Mouse (Mus musculus) liver, embryonic 14.5 days (tissue): Measurements from ENCODE around the gene Ecd. TPM values are rescaled to one million over a fixed set of nuclear protein-coding genes. Genes with fewer than 3 reads are reported as not detected.

Experiments used
- ATAC-seq: fragments of 200-750 bp; cut with Nextera tagmentation; 2 replicates; pipeline ENCODE4 v1.8.0; 2017; ENCODE audit warnings: moderate number of reproducible peaks, mild to moderate bottlenecking, moderate library complexity; ENCODE audit not compliant: insufficient read depth
- DNase-seq, 3 experiments: peaks; one replicate each; pipeline ENCODE4 v3.0.0-alpha.2; 2012 to 2013; ENCODE audit warnings: low read depth in 3 of 3, low spot score in 3 of 3
- H3K27ac ChIP-seq: fragments of 300-500 bp; sonication (generic); 2 replicates; pipeline ENCODE4 v1.5.1; 2014; ENCODE audit warnings: moderate library complexity, mild to moderate bottlenecking, control low read depth, inconsistent platforms
- H3K27me3 ChIP-seq: fragments of 300-500 bp; sonication (generic); 2 replicates; pipeline ENCODE4 v1.6.1; 2014; ENCODE audit warnings: mild to moderate bottlenecking, low read length, moderate library complexity; ENCODE audit not compliant: control insufficient read depth, insufficient read depth
- H3K36me3 ChIP-seq: fragments of 300-500 bp; sonication (generic); replicated peaks from 2 replicates; pipeline ENCODE4 v1.6.1; 2014; ENCODE audit warnings: low read depth; ENCODE audit not compliant: control insufficient read depth, insufficient read depth
- H3K4me1 ChIP-seq, 2 experiments: fragments of 200-500 bp in 1 of 2; fragments of 300-500 bp in 1 of 2; sonication (generic) in 1 of 2; replicated peaks; 2 replicates each; pipeline ENCODE4 v1.6.1; 2012 to 2014; ENCODE audit warnings: antibody characterized with exemption in 1 of 2, inconsistent platforms in 1 of 2, low read length in 1 of 2; ENCODE audit not compliant: control insufficient read depth in 2 of 2, insufficient read depth in 2 of 2
- H3K4me2 ChIP-seq: fragments of 300-500 bp; sonication (generic); 2 replicates; pipeline ENCODE4 v1.6.1; 2014; ENCODE audit warnings: low read depth, mild to moderate bottlenecking, control low read depth, moderate library complexity
- H3K4me3 ChIP-seq, 2 experiments: fragments of 200-500 bp in 1 of 2; fragments of 300-500 bp in 1 of 2; sonication (generic) in 1 of 2; 2 replicates each; pipeline ENCODE4 v1.5.1; 2012 to 2014; ENCODE audit warnings: low read depth in 2 of 2, low read length in 2 of 2, mild to moderate bottlenecking in 2 of 2, control low read depth in 1 of 2, inconsistent platforms in 1 of 2, moderate library complexity in 1 of 2; ENCODE audit not compliant: insufficient read depth in 1 of 2
- H3K9ac ChIP-seq: fragments of 300-500 bp; sonication (generic); replicated peaks from 2 replicates; pipeline ENCODE4 v1.6.1; 2014; ENCODE audit warnings: mild to moderate bottlenecking, control low read depth, moderate library complexity
- H3K9me3 ChIP-seq: fragments of 300-500 bp; sonication (generic); 2 replicates; pipeline ENCODE4 v1.6.1; 2016; ENCODE audit warnings: low read length, mixed read lengths; ENCODE audit not compliant: control insufficient read depth
- CTCF ChIP-seq: IDR thresholded peaks from 2 replicates; pipeline ENCODE4 v1.5.1; 2016; ENCODE audit warnings: antibody characterized with exemption, low read depth, control low read depth
- EP300 ChIP-seq: IDR thresholded peaks from 2 replicates; pipeline ENCODE4 v1.6.1; 2016; ENCODE audit warnings: antibody characterized with exemption, low read depth
- WGBS: fragments of 180-500 bp; shearing (Covaris S2); extraction: QIAGEN DNeasy Blood & Tissue Kit; methylation state at CpG from one replicate; pipeline ENCODE4 v1.1.7; 2014; ENCODE audit not compliant: insufficient replicate concordance; 5-methylcytosine and 5-hydroxymethylcytosine counted together
- polyA plus RNA-seq, 2 experiments: library from polyadenylated mRNA; depleted of rRNA in 1 of 2; stranded (reverse) in 1 of 2; unstranded in 1 of 2; fragments of >200 nt; fragmentation: Nextera tagmentation in 1 of 2; extraction: Ambion mirVana in 1 of 2; gene quantifications; 2 replicates each; pipeline versions ENCODE4 v1.2.1 to v1.2.3; 2012 to 2014

The Ecd gene
- polyA plus RNA-seq, 2 experiments = 15.6 to 25.8 TPM

GRCm38 (mm10) chr14:20363230-20363629, 15.3 kb upstream of the Ecd start:
- H3K9me3 ChIP-seq = no peaks in the 10 kb centered on the region
- no peaks in the 10 kb centered on the region for H3K36me3 ChIP-seq
- no peak overlapping the region for H3K9ac ChIP-seq
- no peak overlapping the region for H3K4me3 ChIP-seq
- DNase-seq = no peak
- H3K4me2 ChIP-seq = no peak overlapping the region
- WGBS = 79% methylated on average over 4 of the region's 4 CpGs
- TF ChIP-seq CTCF = no peak
- TF ChIP-seq EP300 = no peak
- H3K4me1 ChIP-seq = no peaks in the 10 kb centered on the region
- ATAC-seq = no peak
- no peaks in the 10 kb centered on the region for H3K27me3 ChIP-seq
- H3K27ac ChIP-seq = no peak overlapping the region

GRCm38 (mm10) chr14:20347441-20347990, 405 bp downstream of the Ecd start:
- TF ChIP-seq EP300 = no peak
- TF ChIP-seq CTCF = no peak
- H3K36me3 ChIP-seq = no peaks in the 10 kb centered on the region; the same call in 1 of the 2 replicates

GRCm38 (mm10) chr14:20345885-20346284, 2.0 kb downstream of the Ecd start:
- no peak overlapping the region for H3K27ac ChIP-seq
- ATAC-seq = no peak
- no peak overlapping the region for H3K9ac ChIP-seq
- no peak overlapping the region for H3K4me2 ChIP-seq
- TF ChIP-seq EP300 (no peak), CTCF (no peak)
- no peaks in the 10 kb centered on the region for H3K27me3 ChIP-seq
- no peaks in the 10 kb centered on the region; the same call in 1 of the 2 replicates for H3K36me3 ChIP-seq
- WGBS = 84% methylated on average over 9 of the region's 9 CpGs
- no peak for DNase-seq
- H3K9me3 ChIP-seq = no peaks in the 10 kb centered on the region
- peaks cover 13% of the 10 kb centered on the region in 2 experiments for H3K4me1 ChIP-seq
- H3K4me3 ChIP-seq = no peak overlapping the region

More at GRCm38 (mm10) chr14:20347441-20347990, 405 bp downstream of the Ecd start:
- Histone ChIP-seq H3K27me3 (no peaks in the 10 kb centered on the region), H3K9me3 (no peaks in the 10 kb centered on the region), H3K4me2 (peak overlapping the region; percentile 90), H3K4me1 (peaks cover 13% of the 10 kb centered on the region in 2 experiments), H3K9ac (peak overlapping the region; percentile 86), H3K27ac (peak overlapping the region; percentile 44), H3K4me3 (peak overlapping the region; percentile 83 to 96)
- peak in 1 of 3 experiments; percentile 22 for DNase-seq
- peak; percentile 61 for ATAC-seq
- 3% methylated on average over 15 of the region's 15 CpGs for WGBS

GRCm38 (mm10) chr14:20340866-20341265, 7.1 kb downstream of the Ecd start:
- Histone ChIP-seq H3K9ac (no peak overlapping the region), H3K4me3 (peak overlapping the region in 1 of 2 experiments; percentile 28; a peak in 2 of 4 replicates), H3K4me2 (peak overlapping the region; percentile 49), H3K27me3 (no peaks in the 10 kb centered on the region), H3K36me3 (peaks cover 12% of the 10 kb centered on the region), H3K9me3 (no peaks in the 10 kb centered on the region), H3K27ac (no peak overlapping the region), H3K4me1 (peaks cover 0 to 5% of the 10 kb centered on the region in 2 experiments; a peak in 2 of 4 replicates)
- peak in 1 of 3 experiments; percentile 51 for DNase-seq
- ATAC-seq = no peak
- TF ChIP-seq EP300 (no peak), CTCF (no peak)
- 50% methylated on average over 7 of the region's 7 CpGs for WGBS

GRCm38 (mm10) chr14:20340149-20340548, 7.8 kb downstream of the Ecd start:
- Histone ChIP-seq H3K9me3 (no peaks in the 10 kb centered on the region), H3K4me2 (peak overlapping the region; percentile 49; the same call in 1 of the 2 replicates), H3K9ac (no peak overlapping the region), H3K27ac (no peak overlapping the region), H3K27me3 (no peaks in the 10 kb centered on the region), H3K4me3 (no peak overlapping the region), H3K36me3 (peaks cover 17% of the 10 kb centered on the region), H3K4me1 (peaks cover 0 to 2% of the 10 kb centered on the region in 2 experiments; a peak in 2 of 4 replicates)
- WGBS = 80% methylated on average over 8 of the region's 8 CpGs
- ATAC-seq (no peak), DNase-seq (peak in 2 of 3 experiments; percentile 28 to 40)
- TF ChIP-seq CTCF = peak; percentile 74
- TF ChIP-seq EP300 = no peak
